Mouse (Mus musculus): ENCODE results near the gene Dop1b.

GRCm38 (mm10) chr16:93795391-93795790 lies 83.7 kb downstream of the Dop1b start:
- TF ChIP-seq POLR2A (IDR thresholded peaks at IDR 0.05; ENCODE audit: insufficient read depth, low read length) (no peak), CTCF (IDR thresholded peaks at IDR 0.05; ENCODE audit: low read depth, low read length) (no peak), EP300 (IDR thresholded peaks at IDR 0.05; ENCODE audit: insufficient read depth, low read depth, low read length) (no peak)

All from ES-Bruce4 (cell line).